Mouse (Mus musculus) spleen, adult 18-20 months (tissue): ENCODE measurements around the gene Syt11.
A peak's percentile ranks its signal among the peaks of the same experiment; 100 is the strongest.
"Not testable (repeated sequence)": the region's sequence is repeated elsewhere in the genome, so short reads cannot be mapped to it uniquely, and the experiment has no call there.

Experiments used
- DNase-seq, 2 experiments: peaks; one replicate each; pipeline ENCODE4 v3.0.0; 2022; ENCODE audit warnings: mixed read lengths in 2 of 2

The Syt11 gene

DNA sequence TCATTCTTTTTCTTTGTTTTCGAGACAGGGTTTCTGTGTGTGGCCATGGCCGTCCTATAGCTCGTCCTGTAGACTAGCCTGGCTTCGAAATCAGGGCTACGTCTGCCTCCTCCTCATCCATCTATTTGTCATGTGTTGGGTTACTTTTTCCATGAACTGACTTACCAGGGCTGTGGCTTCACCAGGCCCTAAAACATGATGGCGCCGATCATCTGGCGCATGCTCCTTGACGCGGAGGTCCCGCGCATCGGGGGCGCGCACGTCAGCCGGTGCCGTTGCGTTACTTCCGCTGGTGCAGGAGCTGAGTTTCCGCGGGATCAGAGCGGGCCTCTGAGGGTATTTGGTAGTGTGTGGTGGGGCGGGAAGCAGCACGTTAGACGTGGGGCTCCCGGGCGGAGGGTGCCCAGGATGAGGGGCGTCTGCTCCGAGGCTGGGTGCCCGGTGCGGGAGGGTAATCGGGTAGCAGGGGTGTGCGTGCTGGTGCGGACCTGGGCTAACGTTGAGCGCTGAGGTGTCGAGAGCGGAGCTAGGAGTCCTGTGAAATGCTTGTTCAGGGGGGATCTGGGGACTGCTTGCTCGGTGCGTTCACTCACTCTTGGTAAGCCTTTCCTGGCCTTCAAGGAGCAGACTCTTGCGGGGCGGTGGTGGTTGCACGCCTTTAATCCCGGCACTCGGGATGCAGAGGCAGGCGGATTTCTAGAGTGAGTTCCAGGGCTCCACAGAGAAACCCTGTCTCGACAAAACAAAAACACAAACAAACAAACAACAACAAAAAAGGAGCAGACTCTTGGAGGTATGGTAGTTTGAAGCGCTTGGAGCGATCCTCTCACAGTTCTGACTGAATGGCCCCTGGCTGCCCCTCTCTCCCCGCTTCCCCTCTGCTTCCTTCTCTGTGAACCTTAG lies at the start of gene Syt11:
Gene Syt11, minus strand, starts transcription at position 226 of the 903 bp plus-strand sequence.
- DNase-seq, result peak in 1 of 2 experiments; percentile 35

DNA sequence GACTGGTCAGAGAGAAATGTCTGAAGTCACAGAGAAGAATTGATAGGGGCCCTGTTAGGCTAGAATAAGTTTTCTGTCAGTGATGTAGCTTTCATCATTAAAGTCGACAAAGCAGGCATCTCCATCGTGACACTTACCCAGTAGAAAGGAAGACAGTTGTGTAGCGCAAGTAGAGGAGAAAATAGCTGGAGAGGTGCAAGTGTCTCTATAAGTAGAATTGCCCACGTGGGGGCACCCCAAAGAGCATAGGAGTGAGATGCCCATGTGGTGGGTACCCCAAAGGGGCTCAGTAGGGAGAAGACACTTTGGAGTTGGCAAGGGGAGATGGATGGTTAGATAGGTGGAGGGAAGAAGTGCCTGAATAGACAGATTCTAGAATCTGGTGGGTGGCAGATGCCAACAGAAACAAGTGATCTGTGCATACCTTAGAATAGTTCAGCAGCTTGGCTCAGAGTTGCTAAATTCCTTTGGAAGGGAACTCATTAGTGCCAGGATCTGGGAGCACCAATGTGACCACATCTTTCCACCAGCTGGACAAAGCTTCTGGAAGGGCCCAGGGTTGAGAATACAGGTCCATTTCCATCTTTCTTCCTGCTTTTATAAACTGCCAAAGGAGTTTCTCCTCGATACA lies 29.1 kb upstream of the Syt11 start:
- DNase-seq, result no peak

DNA sequence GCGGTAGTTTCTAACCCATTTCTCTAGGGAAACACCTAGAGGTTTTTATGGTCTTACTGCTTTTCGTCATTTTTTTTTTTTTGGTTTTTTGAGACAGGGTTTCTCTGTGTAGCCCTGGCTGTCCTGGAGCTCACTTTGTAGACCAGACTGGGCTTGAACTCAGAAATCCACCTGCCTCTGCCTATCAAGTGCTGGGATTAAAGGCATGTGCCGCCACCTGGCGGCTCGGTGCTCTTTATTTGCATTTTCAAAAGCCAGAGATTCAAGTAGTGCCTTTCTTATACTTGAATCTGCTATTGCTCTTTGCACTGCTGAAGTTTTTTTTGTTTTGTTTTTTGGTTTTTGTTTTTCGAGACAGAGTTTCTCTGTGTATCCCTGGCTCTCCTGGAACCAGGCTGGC lies 22.5 kb upstream of the Syt11 start:
- not testable (repeated sequence) for DNase-seq

DNA sequence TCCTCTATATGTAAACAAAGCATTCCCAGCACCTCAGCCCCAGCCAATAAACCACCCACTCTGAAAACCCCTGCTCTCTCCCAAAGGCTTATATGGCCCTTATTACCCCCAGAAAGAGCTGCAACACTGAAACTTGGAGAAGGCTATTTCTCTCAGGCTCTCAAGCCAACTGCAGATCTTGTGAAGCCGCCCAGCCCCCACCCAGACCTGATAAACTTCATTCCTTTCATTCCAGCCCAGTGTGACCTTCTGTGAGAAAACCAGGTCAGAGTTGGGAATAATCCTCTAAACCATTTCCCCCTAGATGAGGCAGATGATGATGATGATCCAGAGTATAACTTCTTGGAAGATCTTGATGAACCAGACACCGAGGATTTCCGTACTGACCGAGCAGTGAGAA lies 13.1 kb upstream of the Syt11 start:
- DNase-seq, result not testable (repeated sequence)

DNA sequence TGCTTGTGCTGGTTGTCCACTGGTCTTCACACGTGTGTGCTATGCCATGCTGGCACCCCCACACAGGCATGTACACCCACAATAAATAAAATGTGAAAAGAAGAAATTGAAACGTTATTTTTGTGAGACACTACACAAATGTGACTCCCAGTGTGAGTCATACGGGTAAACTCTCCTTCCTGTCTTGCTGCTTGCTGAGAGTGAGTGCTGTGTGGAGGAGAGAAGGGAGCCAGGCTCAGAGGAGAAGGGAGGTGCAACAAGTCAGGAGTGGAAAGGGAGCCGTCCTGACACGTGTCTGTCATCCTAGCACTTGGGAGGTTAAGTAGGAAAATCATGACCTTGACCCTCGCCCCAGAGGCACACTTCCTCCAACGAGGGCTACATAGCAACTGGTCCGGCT lies 11.8 kb upstream of the Syt11 start:
- not testable (repeated sequence) for DNase-seq

DNA sequence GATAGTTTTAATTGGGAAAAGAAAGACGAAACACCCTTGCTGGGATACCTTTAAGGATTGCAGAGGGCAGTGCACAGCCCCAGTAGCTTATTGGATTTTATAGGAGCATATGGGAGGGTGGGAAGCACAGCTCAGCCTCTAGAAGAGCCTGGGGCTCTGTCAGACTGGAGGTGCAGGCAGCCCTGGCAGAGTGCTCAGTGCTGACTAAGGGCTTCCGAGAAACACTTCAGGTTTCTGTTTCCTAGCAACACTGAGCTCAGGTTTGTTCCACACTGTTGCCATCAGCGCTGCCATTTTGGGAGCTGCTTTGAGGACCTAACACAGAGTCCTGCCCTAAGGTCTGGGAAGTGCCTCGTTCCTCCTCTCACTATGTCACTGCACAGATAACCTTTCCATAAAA lies 11.4 kb upstream of the Syt11 start:
- DNase-seq, result not testable (repeated sequence)

DNA sequence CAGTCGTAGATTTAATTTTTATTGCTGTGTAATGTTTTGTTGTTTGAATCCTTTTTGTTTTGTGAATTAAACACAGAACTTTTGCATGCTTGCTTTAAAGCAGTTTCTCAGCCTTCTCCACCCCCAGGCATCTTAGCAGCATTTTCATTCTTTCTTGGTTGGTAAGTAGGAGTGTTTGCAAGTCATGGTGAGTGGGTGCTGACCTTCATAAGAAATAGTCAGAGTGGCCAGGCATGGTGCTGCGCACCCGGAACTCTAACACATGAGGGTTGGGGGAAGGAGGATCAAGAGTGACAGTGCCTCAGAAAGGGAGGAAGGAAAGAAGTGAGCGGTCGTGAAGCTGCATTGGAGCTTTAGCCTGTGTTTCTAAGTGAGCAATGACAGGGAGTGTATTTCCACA lies 9.9 kb upstream of the Syt11 start:
- no peak for DNase-seq

DNA sequence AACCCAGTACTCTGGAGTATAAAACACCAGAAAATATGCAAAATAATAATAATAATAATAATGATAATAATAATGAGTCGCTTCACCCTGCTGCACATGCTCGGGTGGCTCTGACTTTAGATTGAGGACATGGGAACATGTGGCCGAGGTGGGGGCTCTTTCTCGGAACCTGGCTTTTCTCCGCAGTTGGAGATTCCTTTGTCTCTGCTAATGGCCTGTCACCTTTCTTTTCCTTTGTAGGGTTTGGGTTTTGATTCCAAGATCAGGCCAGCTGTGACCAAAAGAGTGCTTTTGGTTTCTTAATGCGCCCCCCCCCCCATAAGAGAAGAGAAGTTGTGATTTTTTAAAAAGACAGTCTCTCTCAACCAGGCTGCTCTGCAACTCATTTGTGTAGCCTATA lies 1.8 kb downstream of the Syt11 start:
- DNase-seq, result not testable (repeated sequence)

DNA sequence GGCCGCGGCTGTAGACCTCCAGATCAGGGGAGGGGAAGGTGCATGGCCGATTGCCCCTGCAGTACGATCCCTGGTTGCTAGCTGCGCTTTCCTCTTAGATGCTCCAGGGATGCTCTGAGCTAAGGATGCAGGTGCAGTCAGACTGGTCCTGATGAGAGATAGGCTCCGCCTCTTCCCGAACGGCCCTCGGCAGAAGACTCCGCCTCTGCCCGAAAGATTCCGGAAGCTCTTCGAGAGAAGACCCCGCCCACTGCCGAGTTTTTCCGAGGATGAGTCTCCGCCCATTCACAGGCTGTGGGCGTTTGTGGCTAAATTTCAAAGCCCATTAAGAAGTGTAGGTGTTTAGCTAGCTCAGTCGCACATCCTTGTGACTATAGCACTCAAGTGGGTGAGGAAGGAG lies 2.6 kb downstream of the Syt11 start:
- peak; percentile 86 to 88 for DNase-seq

DNA sequence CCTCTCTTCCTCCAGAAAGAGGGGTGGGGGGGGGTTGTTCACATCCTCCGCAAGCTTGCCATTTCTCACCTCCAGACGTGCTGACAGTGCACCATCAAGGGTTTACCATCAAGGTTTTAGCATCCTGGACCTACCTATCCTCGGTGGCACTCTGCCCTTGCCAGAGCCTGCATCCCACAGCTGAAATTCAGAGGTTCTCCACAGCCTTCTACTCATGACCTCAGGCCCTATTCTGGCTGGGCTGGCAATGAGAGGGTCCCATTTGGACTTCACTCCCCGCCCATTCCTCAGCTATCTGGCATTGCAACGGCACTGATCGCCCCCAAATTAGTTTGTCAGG lies 3.1 kb downstream of the Syt11 start:
- not testable (repeated sequence) for DNase-seq

DNA sequence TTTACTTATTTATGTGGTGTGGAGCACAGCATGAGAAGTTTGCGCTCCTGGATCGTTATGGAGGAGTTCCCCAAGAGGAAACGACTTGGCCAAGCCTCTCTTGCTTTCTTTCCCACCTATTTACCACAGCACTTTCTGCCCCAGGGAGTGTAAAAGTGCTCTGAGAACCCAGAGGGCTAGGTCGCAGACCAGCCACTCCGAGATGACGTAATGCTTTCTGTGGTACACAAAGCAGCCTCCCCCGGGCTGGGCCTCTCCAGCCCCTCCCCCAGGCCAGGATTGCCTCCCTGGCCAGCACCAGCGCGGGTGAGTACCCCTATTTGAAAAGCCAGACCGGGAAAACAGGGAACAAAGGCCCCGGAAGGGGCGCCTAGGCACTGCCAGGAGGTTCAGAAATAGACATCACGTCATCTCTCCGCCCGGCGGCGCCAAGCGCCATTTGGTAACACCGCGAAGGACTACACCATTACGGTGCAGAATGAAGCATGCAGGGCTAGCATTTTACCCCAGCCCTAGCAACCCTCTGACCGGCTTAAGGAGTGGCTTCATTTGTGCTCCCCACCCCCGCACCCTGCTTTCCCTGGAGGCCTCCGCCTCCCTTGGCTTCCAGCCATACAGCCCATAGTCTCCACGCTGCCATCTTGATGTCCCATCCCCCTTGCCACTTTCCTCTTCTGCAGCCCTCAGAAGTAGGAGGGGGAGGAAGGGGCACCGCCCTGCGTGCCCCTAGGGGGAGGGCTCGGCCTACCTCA lies 3.6 kb downstream of the Syt11 start:
- peak; percentile 25 to 26 for DNase-seq

DNA sequence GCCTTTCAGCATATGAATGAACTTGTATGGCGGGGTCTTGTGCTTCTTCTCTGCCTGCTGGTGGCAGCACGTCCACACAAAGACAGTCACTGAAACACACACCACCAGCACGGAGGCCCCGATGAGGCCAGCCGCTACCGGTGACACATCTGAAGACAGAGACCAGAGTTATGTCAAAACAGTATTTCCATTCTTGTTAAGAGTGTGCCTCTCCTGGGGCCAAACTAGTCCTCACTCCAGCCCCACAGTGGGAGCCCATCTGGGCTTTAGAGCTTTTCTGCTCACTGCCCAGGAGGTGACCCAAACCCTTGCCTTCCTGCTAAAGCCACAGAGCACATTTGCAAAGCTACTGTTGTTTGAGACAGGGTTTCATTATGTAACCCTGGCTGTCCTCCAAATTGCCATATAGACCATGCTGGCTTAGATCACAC lies 12.5 kb downstream of the Syt11 start:
- no peak for DNase-seq

DNA sequence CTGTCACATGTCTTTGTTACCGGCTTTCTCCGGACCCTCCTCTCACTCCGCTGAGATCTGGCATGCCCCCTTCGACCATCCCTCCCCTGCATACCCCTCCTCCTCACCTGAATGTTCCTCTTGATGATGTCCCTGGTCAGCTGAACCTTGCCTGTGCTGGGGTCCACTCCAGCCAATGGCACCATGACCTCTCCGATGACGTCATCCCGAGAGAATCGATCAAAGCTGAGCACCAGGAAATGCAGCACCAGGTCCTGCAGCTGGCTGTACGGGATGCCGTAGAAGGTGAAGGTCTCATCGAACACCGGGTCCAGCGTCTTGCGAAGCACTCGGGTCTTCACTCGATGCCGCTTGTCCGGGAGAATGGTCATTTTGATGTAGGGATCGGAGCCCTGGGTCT lies 13.3 kb downstream of the Syt11 start:
- no peak for DNase-seq

DNA sequence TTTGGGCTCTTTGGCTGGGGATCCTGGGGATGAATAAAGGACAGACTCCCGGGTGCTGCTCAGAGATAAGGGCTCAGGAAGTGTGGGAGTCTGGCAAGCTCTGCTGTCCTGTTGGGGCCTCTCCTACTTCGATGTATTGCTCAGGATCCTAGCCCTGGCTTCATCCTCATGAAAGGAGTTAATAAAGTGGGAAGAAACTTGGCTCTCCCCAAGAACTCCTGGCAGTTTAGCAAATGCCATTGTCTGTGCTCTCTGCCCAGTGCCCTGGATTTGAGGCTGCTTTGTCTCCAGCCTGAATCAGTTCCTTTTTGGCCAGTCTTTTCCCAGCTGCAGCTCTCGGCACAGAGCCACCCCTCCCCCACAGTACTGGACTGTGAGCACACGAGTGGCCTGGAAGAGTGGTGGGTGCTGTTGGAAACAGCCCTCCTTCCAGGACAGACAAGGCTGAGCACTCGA lies 16.9 kb downstream of the Syt11 start:
- no peak for DNase-seq

DNA sequence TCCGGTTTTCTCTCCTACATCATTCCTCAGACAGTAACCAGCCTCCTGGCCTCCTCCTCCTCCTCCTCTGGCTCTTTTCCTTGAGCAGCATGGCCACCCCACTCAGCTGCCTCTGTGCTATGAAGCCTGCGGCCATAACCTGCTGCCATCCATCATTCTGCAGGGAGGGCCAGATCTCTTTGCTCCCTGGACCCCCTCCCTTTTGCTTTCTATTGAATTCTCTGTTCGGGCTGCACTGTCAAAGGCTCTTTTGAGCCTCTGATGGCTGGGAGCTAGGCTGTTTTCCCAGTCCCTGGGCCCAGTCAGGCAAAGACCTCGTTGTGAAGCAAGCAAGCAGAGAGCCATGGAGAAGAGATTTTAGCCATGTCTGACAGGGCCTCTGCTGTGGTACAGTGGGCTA lies 18.7 kb downstream of the Syt11 start:
- no peak for DNase-seq

DNA sequence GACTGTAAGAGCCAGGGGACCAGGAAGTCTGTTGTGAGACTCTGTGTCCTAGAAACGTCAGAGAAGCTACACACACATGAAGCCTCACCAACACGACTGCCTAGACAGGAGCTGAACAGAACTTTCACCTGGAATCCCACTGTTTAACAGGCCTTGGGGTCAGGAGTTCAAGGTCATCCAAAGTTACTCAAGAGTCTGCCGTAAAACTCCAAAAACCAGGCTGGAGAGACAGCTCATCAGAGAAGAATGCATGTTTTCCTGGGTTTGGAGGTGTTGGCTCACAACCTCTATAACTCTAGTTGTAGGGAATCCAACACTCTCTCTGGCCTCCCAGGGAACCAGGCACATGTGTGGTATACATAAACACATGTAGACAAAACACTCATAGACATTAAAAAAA lies 19.4 kb downstream of the Syt11 start:
- no peak for DNase-seq

DNA sequence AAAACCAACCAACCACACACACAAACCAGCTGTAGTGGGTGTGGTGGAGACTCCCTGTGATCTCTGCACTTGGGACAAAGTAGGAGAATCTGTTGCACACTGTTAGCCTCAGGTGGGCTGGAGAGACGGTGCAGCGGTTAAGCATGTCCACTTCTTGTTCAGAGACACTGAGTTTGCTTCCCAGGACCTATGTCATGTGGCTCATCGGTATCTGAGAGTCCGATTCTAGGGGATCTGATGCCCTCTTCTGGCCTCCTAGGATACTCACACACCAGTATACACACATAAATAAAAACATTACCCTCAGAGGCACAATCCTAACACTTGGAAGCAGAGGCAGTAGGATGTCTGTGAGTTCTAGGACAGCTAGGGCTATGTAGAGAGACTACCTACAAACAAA lies 20.7 kb downstream of the Syt11 start:
- DNase-seq, result no peak

DNA sequence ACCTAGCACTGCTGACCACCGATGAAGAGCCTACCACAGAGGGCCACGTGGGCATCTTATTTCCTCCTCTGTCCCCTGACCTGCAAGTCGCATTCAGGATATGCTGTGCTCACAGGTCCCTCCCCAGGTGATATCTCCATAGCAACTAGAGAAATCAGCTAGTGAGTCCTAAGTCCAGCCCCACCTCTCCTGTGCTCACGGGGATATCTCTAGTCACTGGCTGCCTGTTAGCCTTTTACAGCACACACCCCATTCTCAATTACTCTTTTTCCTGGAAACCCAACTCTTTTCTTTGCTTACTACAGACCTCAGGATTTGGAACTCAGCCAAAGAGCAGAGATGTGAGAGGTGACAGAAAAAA lies 28.1 kb downstream of the Syt11 start:
- DNase-seq, result no peak

DNA sequence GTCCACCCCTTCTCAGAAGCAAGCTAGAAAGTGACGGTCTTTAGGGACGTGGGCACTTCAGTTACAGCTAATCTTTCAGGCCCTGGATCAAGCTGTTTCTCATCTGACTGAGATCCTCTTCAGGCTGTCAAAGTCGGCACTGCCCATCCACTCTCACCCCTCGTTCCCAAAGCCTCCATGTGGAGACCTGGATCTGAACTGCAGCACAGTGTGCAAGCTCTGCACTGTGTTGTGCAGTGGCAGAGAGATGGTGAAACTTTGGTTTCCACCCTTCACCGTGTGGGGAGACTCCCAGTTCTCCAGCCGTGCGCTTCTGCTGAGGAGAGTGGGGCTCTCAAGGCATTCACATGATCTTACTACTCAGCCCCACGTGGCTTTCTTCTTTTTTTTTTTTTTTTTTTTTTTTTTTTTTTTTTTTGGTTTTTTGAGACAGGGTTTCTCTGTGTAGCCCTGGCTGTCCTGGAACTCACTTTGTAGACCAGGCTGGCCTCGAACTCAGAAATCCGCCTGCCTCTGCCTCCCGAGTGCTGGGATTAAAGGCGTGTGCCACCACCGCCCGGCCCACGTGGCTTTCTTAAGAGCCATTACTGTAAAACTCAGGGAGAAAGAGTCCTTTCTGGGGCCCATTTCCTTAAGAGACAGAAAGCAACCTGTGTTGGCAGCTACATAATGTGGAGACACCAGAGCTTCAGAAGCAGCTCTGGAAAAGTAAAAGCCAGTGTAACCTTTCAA lies 28.7 kb downstream of the Syt11 start:
- no peak for DNase-seq

DNA sequence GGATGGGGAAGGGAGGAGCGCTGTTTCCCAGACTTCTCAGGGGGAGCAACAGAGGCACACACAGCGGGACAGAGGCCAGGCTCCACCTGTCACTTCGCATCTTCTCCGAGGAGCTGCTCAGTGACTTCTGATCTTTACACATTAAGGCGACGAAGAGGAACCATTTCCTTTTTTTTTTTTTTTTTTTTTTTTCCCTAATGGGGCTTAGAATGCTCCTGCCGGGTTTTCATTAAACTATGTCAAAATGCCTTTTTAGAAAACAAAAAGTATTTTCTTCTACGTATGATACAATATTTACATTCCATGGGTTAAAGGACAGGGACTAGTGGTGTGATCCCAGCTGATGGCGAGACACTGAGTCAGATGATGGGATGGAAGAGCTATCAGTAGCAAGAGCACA lies 29.4 kb downstream of the Syt11 start:
- DNase-seq, result no peak

DNA sequence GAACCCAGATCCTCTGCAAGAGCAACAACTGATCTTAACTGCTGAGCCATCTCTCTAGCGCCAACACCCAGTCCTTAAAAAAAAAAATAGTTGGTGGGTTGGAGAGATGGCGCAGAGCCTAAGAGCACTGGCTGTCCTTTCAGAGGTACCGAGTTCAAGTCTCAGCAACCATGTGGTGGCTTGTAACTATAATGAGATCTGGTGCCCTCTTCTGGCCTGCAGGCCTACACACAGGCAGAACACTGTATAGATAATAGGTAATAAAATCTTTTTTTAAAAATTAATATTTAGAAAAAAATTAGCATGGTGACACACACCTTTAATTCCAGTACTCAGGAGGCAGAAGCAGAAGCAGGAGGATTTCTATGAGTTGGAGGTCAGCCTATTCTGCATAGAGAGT lies 34.8 kb downstream of the Syt11 start:
- DNase-seq, result no peak

DNA sequence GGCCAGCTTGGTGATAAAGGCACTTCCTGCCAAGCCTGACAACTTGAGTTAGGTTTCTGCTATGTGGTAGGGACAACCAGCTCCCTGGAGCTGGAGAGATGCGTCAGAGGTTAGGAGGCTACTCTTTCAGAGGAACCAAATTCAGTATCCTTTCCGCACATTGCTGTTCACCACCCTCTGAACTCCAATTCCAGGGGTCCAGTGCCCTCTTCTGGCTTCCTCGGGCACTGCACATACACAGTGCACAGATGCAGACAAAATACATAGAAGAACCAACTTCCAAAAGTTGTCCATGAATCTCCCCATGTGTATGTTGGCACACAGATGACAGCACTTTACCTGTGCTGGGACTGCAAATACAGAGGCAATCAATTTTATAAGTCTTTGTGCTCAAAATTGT lies 36.3 kb downstream of the Syt11 start:
- DNase-seq, result peak; percentile 33 to 72

DNA sequence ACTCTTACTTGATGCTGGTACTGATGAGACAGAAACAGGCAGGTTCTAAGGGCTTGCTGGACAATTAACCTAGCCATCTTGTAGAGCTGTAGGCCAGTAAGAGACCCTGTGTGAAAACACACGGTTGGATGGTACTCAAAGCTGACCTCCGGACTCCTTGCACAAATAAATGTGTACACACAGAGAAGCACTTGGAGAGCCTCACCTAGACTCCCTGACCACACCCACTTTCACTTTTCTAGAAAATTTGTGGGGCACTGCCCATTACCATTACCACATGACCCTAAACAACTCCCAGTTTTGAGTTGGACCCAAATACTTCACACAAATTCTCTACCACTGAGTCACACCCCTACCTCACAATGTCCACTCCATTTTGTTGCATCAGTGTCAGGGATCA lies 38.4 kb downstream of the Syt11 start:
- DNase-seq, result no peak
